Mouse (Mus musculus): ENCODE results near the gene 4930453N24Rik. TPM values are rescaled to one million over a fixed set of nuclear protein-coding genes. Genes with fewer than 3 reads are reported as not detected.

The 4930453N24Rik gene
- polyA plus RNA-seq (2016; fragmentation: Nextera tagmentation; extraction: Ambion mirVana) = 18.3 and 18.9 TPM in 2 replicates

GRCm38 (mm10) chr16:64770521-64771430 is at the start of gene 4930453N24Rik:
Gene 4930453N24Rik (minus strand): TSS chr16:64771161.
- DNase-seq (ENCODE audit: low spot score) = peak; percentile 94

GRCm38 (mm10) chr16:64817094-64817765 is 46.3 kb upstream of the 4930453N24Rik start:
- no peaks in the 10 kb centered on the region for H3K27me3 ChIP-seq (ENCODE audit: insufficient read depth, poor library complexity, severe bottlenecking)
- H3K27ac ChIP-seq = no peak overlapping the region
- DNase-seq (ENCODE audit: low spot score) = no peak
- H3K4me3 ChIP-seq = no peak overlapping the region
- no peaks in the 10 kb centered on the region for H3K9me3 ChIP-seq
- no peaks in the 10 kb centered on the region for H3K4me1 ChIP-seq
- H3K36me3 ChIP-seq = peaks cover 12% of the 10 kb centered on the region
- 94% methylated on average over 3 of the region's 3 CpGs for WGBS

More at GRCm38 (mm10) chr16:64770521-64771430, at the start of gene 4930453N24Rik:
- Histone ChIP-seq H3K36me3 (peaks cover 14% of the 10 kb centered on the region), H3K27ac (peak within 1 kb of the TSS; percentile 93), H3K4me3 (peak within 1 kb of the TSS; percentile 88), H3K27me3 (ENCODE audit: insufficient read depth, poor library complexity, severe bottlenecking) (no peaks in the 10 kb centered on the region), H3K9me3 (no peaks in the 10 kb centered on the region), H3K4me1 (no peaks in the 10 kb centered on the region)
- 3% methylated on average over 72 of the region's 72 CpGs for WGBS

GRCm38 (mm10) chr16:64803041-64803440 is 32.1 kb upstream of the 4930453N24Rik start:
- DNase-seq (ENCODE audit: low spot score) = no peak
- Histone ChIP-seq H3K4me1 (no peaks in the 10 kb centered on the region), H3K27me3 (ENCODE audit: insufficient read depth, poor library complexity, severe bottlenecking) (no peaks in the 10 kb centered on the region), H3K36me3 (peaks cover 16% of the 10 kb centered on the region), H3K9me3 (no peaks in the 10 kb centered on the region), H3K4me3 (no peak overlapping the region), H3K27ac (no peak overlapping the region)
- WGBS = 87% methylated on average over 3 of the region's 3 CpGs

GRCm38 (mm10) chr16:64801638-64802037 is 30.7 kb upstream of the 4930453N24Rik start:
- H3K27ac ChIP-seq = no peak overlapping the region
- no peaks in the 10 kb centered on the region for H3K27me3 ChIP-seq (ENCODE audit: insufficient read depth, poor library complexity, severe bottlenecking)
- H3K4me3 ChIP-seq = no peak overlapping the region
- no peaks in the 10 kb centered on the region for H3K9me3 ChIP-seq
- peaks cover 16% of the 10 kb centered on the region for H3K36me3 ChIP-seq
- no peaks in the 10 kb centered on the region for H3K4me1 ChIP-seq
- no peak for DNase-seq (ENCODE audit: low spot score)

- Histone ChIP-seq H3K4me1 (no peaks in the 10 kb centered on the region), H3K9me3 (no peaks in the 10 kb centered on the region), H3K27me3 (ENCODE audit: insufficient read depth, poor library complexity, severe bottlenecking) (no peaks in the 10 kb centered on the region), H3K36me3 (peaks cover 11% of the 10 kb centered on the region), H3K27ac (no peak overlapping the region), H3K4me3 (no peak overlapping the region)
- no peak for DNase-seq (ENCODE audit: low spot score)
- WGBS = 94% methylated on average over 5 of the region's 5 CpGs
Measured at GRCm38 (mm10) chr16:64800393-64800792, 29.4 kb upstream of the 4930453N24Rik start.

- Histone ChIP-seq H3K9me3 (no peaks in the 10 kb centered on the region), H3K4me3 (no peak overlapping the region), H3K36me3 (peaks cover 2% of the 10 kb centered on the region; the same call in 1 of the 2 replicates), H3K4me1 (no peaks in the 10 kb centered on the region), H3K27ac (no peak overlapping the region), H3K27me3 (ENCODE audit: insufficient read depth, poor library complexity, severe bottlenecking) (no peaks in the 10 kb centered on the region)
- 90% methylated on average over 2 of the region's 2 CpGs for WGBS
- DNase-seq (ENCODE audit: low spot score) = no peak
Measured at GRCm38 (mm10) chr16:64794802-64795201, 23.8 kb upstream of the 4930453N24Rik start.

GRCm38 (mm10) chr16:64789706-64790105 is 18.7 kb upstream of the 4930453N24Rik start:
- Histone ChIP-seq H3K27me3 (ENCODE audit: insufficient read depth, poor library complexity, severe bottlenecking) (no peaks in the 10 kb centered on the region), H3K36me3 (peaks cover 24% of the 10 kb centered on the region), H3K27ac (no peak overlapping the region), H3K4me1 (no peaks in the 10 kb centered on the region), H3K9me3 (no peaks in the 10 kb centered on the region), H3K4me3 (no peak overlapping the region)
- DNase-seq (ENCODE audit: low spot score) = no peak
- 91% methylated on average over 3 of the region's 3 CpGs for WGBS

- WGBS = 79% methylated on average over 1 of the region's 1 CpGs
- DNase-seq (ENCODE audit: low spot score) = no peak
- H3K36me3 ChIP-seq = peaks cover 5% of the 10 kb centered on the region; the same call in 1 of the 2 replicates
Measured at GRCm38 (mm10) chr16:64775516-64775915, 4.6 kb upstream of the 4930453N24Rik start.

GRCm38 (mm10) chr16:64771431-64771818 is 464 bp upstream of the 4930453N24Rik start:
- Histone ChIP-seq H3K4me1 (no peaks in the 10 kb centered on the region), H3K9me3 (no peaks in the 10 kb centered on the region), H3K4me3 (peak overlapping the region; percentile 88), H3K36me3 (peaks cover 7% of the 10 kb centered on the region), H3K27ac (peak overlapping the region; percentile 93), H3K27me3 (ENCODE audit: insufficient read depth, poor library complexity, severe bottlenecking) (no peaks in the 10 kb centered on the region)
- DNase-seq (ENCODE audit: low spot score) = no peak
- WGBS = 88% methylated on average over 2 of the region's 2 CpGs

More at GRCm38 (mm10) chr16:64775516-64775915, 4.6 kb upstream of the 4930453N24Rik start:
- H3K27ac ChIP-seq = no peak overlapping the region
- no peaks in the 10 kb centered on the region for H3K9me3 ChIP-seq
- no peak overlapping the region for H3K4me3 ChIP-seq
- no peaks in the 10 kb centered on the region for H3K4me1 ChIP-seq
- H3K27me3 ChIP-seq (ENCODE audit: insufficient read depth, poor library complexity, severe bottlenecking) = no peaks in the 10 kb centered on the region

GRCm38 (mm10) chr16:64766696-64767300 is 4.2 kb downstream of the 4930453N24Rik start:
- Histone ChIP-seq H3K27me3 (ENCODE audit: insufficient read depth, poor library complexity, severe bottlenecking) (no peaks in the 10 kb centered on the region), H3K36me3 (peaks cover 52% of the 10 kb centered on the region), H3K4me1 (no peaks in the 10 kb centered on the region), H3K4me3 (no peak overlapping the region), H3K27ac (no peak overlapping the region), H3K9me3 (peaks cover 6% of the 10 kb centered on the region; the same call in 1 of the 2 replicates)
- 94% methylated on average over 8 of the region's 8 CpGs for WGBS
- no peak for DNase-seq (ENCODE audit: low spot score)

GRCm38 (mm10) chr16:64759245-64759626 is 11.7 kb downstream of the 4930453N24Rik start:
- DNase-seq (ENCODE audit: low spot score) = no peak
- no peaks in the 10 kb centered on the region for H3K27me3 ChIP-seq (ENCODE audit: insufficient read depth, poor library complexity, severe bottlenecking)
- 84% methylated on average over 1 of the region's 1 CpGs for WGBS
- no peaks in the 10 kb centered on the region for H3K4me1 ChIP-seq
- H3K4me3 ChIP-seq = no peak overlapping the region
- H3K36me3 ChIP-seq = peaks cover 22% of the 10 kb centered on the region
- H3K27ac ChIP-seq = no peak overlapping the region
- peaks cover 6% of the 10 kb centered on the region; the same call in 1 of the 2 replicates for H3K9me3 ChIP-seq

GRCm38 (mm10) chr16:64758561-64759244 is 12.3 kb downstream of the 4930453N24Rik start:
- Histone ChIP-seq H3K27me3 (ENCODE audit: insufficient read depth, poor library complexity, severe bottlenecking) (no peaks in the 10 kb centered on the region), H3K27ac (no peak overlapping the region), H3K4me1 (no peaks in the 10 kb centered on the region), H3K4me3 (no peak overlapping the region), H3K36me3 (peaks cover 17% of the 10 kb centered on the region), H3K9me3 (peaks cover 6% of the 10 kb centered on the region; the same call in 1 of the 2 replicates)
- 49% methylated on average over 6 of the region's 6 CpGs for WGBS
- no peak for DNase-seq (ENCODE audit: low spot score)
